Mouse (Mus musculus) common myeloid progenitor, adult 5-6 weeks (primary cell): Measurements from ENCODE around the gene Snx5. TPM values are rescaled to one million over a fixed set of nuclear protein-coding genes. Genes with fewer than 3 reads are reported as not detected.

Experiments used
- ATAC-seq: replicated peaks from 2 replicates; pipeline ENCODE4 v1.8.0; 2016; ENCODE audit warnings: low read depth, mild to moderate bottlenecking, moderate TSS enrichment, inconsistent platforms; ENCODE audit not compliant: poor library complexity, severe bottlenecking
- total RNA-seq: library from RNA; stranded (forward); fragments of 200-1000, 187-1606 nt; gene quantifications from 2 replicates; pipeline ENCODE4 v1.2.3, GENCODE M21; 2017

Snx5 gene
- total RNA-seq = 280 and 311 TPM in 2 replicates

- peak; percentile 79 for ATAC-seq
These were observed at the start of gene Snx5, which contains the start of gene Mgme1 for GRCm38 (mm10) chr2:144270507-144271420. TSS of gene Snx5 (minus strand) at chr2:144270906. TSS of gene Mgme1 (plus strand) at chr2:144270663.

GRCm38 (mm10) chr2:144311372-144311771 is 40.7 kb upstream of the Snx5 start:
- ATAC-seq = no peak

GRCm38 (mm10) chr2:144310273-144310672 is 39.6 kb upstream of the Snx5 start:
- no peak for ATAC-seq

GRCm38 (mm10) chr2:144308561-144308960 is 37.9 kb upstream of the Snx5 start:
- ATAC-seq = no peak

GRCm38 (mm10) chr2:144305721-144306294 is 35.1 kb upstream of the Snx5 start:
- ATAC-seq = no peak

GRCm38 (mm10) chr2:144301101-144301500 is 30.4 kb upstream of the Snx5 start:
- peak; percentile 15 for ATAC-seq

GRCm38 (mm10) chr2:144299749-144300669 is 29.3 kb upstream of the Snx5 start:
- ATAC-seq = peak; percentile 49

- peak; percentile 27; the same call in 1 of the 2 replicates for ATAC-seq
These were observed 24.5 kb upstream of the Snx5 start for GRCm38 (mm10) chr2:144295145-144295735.

GRCm38 (mm10) chr2:144291600-144292305 is 21.0 kb upstream of the Snx5 start:
- ATAC-seq = no peak

GRCm38 (mm10) chr2:144290321-144290720 is 19.6 kb upstream of the Snx5 start:
- peak; percentile 19; the same call in 1 of the 2 replicates for ATAC-seq

- no peak for ATAC-seq
These were observed 10.7 kb upstream of the Snx5 start for GRCm38 (mm10) chr2:144281417-144281816.

- ATAC-seq = no peak
These were observed 9.9 kb upstream of the Snx5 start for GRCm38 (mm10) chr2:144280568-144280967.

GRCm38 (mm10) chr2:144279742-144280141 is 9.0 kb upstream of the Snx5 start:
- no peak for ATAC-seq

GRCm38 (mm10) chr2:144276885-144277284 is 6.2 kb upstream of the Snx5 start:
- ATAC-seq = no peak

GRCm38 (mm10) chr2:144274741-144275140 is 4.0 kb upstream of the Snx5 start:
- ATAC-seq = no peak

- no peak for ATAC-seq
These were observed 1.4 kb upstream of the Snx5 start for GRCm38 (mm10) chr2:144272088-144272487.

- no peak; the same call in 1 of the 2 replicates for ATAC-seq
These were observed 829 bp downstream of the Snx5 start for GRCm38 (mm10) chr2:144269679-144270475.

GRCm38 (mm10) chr2:144269306-144269650 is 1.4 kb downstream of the Snx5 start:
- no peak for ATAC-seq
